Mouse (Mus musculus) liver, embryonic 12.5 days (tissue): Measurements from ENCODE around the gene Ap1g2. TPM values are rescaled to one million over a fixed set of nuclear protein-coding genes. Genes with fewer than 3 reads are reported as not detected.

Experiments used
- ATAC-seq: fragments of 200-750 bp; cut with Nextera tagmentation; 2 replicates; pipeline ENCODE4 v1.8.0; 2017; ENCODE audit warnings: moderate number of reproducible peaks, mild to moderate bottlenecking, moderate library complexity
- H3K27ac ChIP-seq: fragments of 300-500 bp; sonication (generic); 2 replicates; pipeline ENCODE4 v1.5.1; 2016; ENCODE audit warnings: mild to moderate bottlenecking
- H3K27me3 ChIP-seq: fragments of 300-500 bp; sonication (generic); replicated peaks from 2 replicates; pipeline ENCODE4 v1.6.1; 2016; ENCODE audit warnings: mild to moderate bottlenecking, moderate library complexity
- H3K36me3 ChIP-seq: fragments of 300-500 bp; sonication (generic); 2 replicates; pipeline ENCODE4 v1.6.1; 2016; ENCODE audit warnings: mild to moderate bottlenecking, moderate library complexity
- H3K4me1 ChIP-seq: fragments of 300-500 bp; sonication (generic); 2 replicates; pipeline ENCODE4 v1.6.1; 2016
- H3K4me2 ChIP-seq: fragments of 300-500 bp; sonication (generic); 2 replicates; pipeline ENCODE4 v1.6.1; 2016; ENCODE audit warnings: mild to moderate bottlenecking, moderate library complexity
- H3K4me3 ChIP-seq: fragments of 300-500 bp; sonication (generic); 2 replicates; pipeline ENCODE4 v1.5.1; 2016; ENCODE audit warnings: mild to moderate bottlenecking, moderate library complexity
- H3K9ac ChIP-seq: fragments of 300-500 bp; sonication (generic); 2 replicates; pipeline ENCODE4 v1.6.1; 2016; ENCODE audit warnings: mild to moderate bottlenecking, moderate library complexity
- H3K9me3 ChIP-seq: fragments of 300-500 bp; sonication (generic); replicated peaks from 2 replicates; pipeline ENCODE4 v1.6.1; 2016; ENCODE audit warnings: mild to moderate bottlenecking, moderate library complexity
- WGBS: fragments of 180-500 bp; shearing (Covaris S2); methylation state at CpG from one replicate; pipeline ENCODE4 v1.1.7; 2016; ENCODE audit not compliant: insufficient replicate concordance; 5-methylcytosine and 5-hydroxymethylcytosine counted together
- polyA plus RNA-seq: library from polyadenylated mRNA; unstranded; fragments of >200 nt; fragmentation: Nextera tagmentation; extraction: Ambion mirVana; gene quantifications from 2 replicates; pipeline ENCODE4 v1.2.1, GENCODE M21; 2016

The Ap1g2 gene
- polyA plus RNA-seq: 34.0 and 34.5 TPM in 2 replicates

DNA sequence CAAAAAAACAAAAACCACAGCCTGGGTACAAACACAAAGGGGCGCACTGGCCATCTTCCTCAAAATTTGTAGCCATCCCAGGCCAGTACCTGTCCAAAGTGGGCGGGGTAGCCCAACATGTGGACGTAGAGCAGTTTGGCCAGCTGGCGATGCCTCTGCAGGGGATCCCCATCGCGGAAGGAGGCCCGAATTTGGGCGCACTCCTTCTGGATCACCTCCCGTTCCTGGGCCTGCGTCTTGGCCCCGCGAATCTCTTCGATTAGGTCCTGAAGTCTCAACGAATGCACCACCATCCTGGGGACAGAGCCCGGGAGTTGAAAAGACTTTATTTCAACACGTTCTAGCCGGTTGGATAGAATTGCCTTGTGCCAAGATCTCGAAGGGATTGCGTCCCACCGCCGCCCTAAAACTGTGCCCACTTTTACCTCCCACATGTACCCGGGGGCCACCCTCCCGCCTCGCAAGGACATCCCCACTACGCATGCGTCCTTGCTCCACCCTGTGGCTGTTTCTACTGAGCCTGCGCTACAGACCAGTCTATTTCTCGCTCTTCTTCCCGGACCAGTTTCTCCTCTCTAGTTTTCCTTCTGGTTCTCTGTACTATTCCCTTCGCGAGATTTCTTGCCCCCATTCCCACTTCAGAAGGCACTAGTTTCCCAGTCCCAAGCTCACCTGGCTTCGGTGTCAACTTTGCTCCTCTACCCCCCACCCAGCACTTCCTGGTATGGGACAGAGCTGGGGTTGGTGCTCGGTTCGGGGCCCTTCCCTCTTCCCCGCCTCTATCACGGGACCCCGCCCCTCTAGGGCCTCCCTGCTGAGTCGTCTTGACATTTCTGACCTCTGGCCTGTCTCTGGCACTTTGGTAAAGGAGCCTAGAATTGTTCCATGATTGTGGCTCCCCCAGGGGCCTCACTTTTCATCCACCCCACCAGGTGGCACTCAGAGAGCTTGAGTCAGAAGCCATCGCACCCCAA is at the start of gene Ap1g2:
TSS of gene Ap1g2 (minus strand) at position 758 of the 974 bp plus-strand sequence.
- Histone ChIP-seq H3K4me3 (peak within 1 kb of the TSS; percentile 61), H3K9ac (peak within 1 kb of the TSS; percentile 67), H3K9me3 (no peaks in the 10 kb centered on the region), H3K4me1 (peaks cover 32% of the 10 kb centered on the region), H3K27me3 (peaks cover 42% of the 10 kb centered on the region), H3K27ac (peak within 1 kb of the TSS; percentile 63), H3K4me2 (peak within 1 kb of the TSS; percentile 94), H3K36me3 (peaks cover 33% of the 10 kb centered on the region)
- ATAC-seq: peak; percentile 95
- WGBS: 1% methylated on average over 39 of the region's 39 CpGs

DNA sequence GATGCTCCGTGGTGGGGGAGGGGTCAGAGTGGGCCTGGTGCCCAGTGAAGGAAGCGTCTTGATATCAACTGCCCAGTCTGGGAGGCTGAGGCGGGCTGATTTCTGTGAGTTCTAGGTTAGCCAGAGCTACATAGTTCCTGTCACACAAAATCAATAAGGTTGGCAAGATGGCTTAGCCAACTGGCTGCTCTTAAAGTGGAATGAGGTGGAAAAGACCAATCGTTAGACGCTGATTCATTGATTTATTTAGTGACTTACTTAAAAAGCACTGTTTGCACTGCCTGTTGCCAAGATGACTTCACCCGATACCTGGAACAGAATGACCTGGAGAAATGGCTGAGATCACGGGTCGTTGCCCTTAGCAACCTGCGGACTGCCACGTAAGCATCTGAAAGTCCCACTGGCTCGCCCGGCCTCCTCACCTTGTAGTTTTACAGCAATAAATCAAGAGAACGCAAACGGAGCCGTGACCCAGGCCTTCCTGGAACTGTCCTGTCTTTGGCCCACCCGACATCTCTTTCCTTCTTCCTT is 46.6 kb upstream of the Ap1g2 start:
- Histone ChIP-seq H3K4me3 (no peak overlapping the region), H3K27ac (no peak overlapping the region), H3K4me1 (peaks cover 9% of the 10 kb centered on the region; the same call in 1 of the 2 replicates), H3K36me3 (no peaks in the 10 kb centered on the region), H3K27me3 (peaks cover 4% of the 10 kb centered on the region), H3K9ac (no peak overlapping the region), H3K9me3 (no peaks in the 10 kb centered on the region), H3K4me2 (no peak overlapping the region)
- ATAC-seq: no peak
- WGBS: 77% methylated on average over 16 of the region's 16 CpGs

DNA sequence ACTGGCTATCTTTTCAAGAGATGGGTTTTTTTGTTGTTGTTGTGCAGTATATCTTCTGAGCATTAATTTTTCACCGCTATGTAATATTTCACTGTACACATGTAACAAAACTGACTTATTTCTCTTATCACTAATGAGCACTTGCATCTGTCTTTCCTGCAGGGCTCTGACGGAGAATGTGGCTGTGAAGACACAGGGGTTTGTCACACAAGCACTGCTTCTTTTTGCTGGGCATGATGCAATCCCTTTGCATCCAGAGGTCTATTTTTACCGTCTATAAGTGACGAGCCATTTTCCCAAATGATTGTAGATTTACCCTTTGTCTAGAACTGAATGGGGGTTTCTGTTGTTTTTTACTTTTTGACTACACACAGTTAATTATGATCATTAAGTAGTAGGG is 45.8 kb upstream of the Ap1g2 start:
- Histone ChIP-seq H3K27me3 (no peaks in the 10 kb centered on the region; the same call in 1 of the 2 replicates), H3K9ac (no peak overlapping the region), H3K4me1 (peaks cover 14% of the 10 kb centered on the region), H3K4me3 (no peak overlapping the region), H3K9me3 (no peaks in the 10 kb centered on the region), H3K4me2 (no peak overlapping the region), H3K36me3 (no peaks in the 10 kb centered on the region), H3K27ac (no peak overlapping the region)
- WGBS: 44% methylated on average over 4 of the region's 4 CpGs
- ATAC-seq: no peak

DNA sequence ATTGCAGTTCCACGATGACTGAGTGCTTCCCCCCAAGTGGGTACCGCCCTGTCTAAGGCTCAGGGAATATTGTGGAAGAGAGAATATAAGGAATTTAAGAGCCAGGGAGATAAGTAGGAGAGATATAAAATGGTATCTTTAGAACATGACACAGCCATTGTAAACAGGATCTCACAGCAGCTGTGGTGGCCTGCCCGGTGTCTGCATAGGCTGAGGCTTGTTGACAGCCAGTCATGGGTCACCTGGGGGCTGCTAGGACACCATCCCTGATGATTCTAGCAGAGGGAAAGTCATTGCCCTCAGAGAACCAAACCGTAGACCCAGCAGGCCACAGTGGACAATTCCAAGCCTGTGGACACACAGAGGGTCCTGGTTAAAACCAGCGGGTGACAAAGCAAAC is 44.6 kb upstream of the Ap1g2 start:
- H3K4me2 ChIP-seq: no peak overlapping the region
- H3K36me3 ChIP-seq: no peaks in the 10 kb centered on the region
- no peak for ATAC-seq
- H3K27me3 ChIP-seq: no peaks in the 10 kb centered on the region; the same call in 1 of the 2 replicates
- WGBS: 69% methylated on average over 5 of the region's 5 CpGs
- no peak overlapping the region for H3K4me3 ChIP-seq
- no peak overlapping the region for H3K9ac ChIP-seq
- no peaks in the 10 kb centered on the region for H3K9me3 ChIP-seq
- peaks cover 22% of the 10 kb centered on the region for H3K4me1 ChIP-seq
- H3K27ac ChIP-seq: no peak overlapping the region

DNA sequence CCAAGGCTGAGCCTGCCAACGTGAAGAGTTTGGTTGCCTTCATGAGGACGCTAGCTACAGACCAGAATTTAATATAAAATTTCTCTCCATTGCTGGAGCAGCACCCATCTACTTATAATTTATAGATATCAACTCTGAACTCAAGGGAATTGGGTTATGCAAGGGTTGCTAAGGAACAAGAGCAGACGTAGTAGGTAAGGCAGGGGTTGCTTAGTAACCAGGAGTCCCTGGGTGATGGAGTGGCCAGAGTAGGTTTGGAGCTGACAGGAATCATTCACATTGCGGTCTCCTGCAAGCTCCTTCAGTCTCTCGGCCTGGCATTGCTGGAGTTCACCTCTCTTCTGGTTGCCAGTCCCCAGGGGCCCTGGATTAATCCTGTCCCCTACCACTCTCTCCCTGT is 42.6 kb upstream of the Ap1g2 start:
- WGBS: 73% methylated on average over 5 of the region's 5 CpGs
- Histone ChIP-seq H3K9me3 (no peaks in the 10 kb centered on the region), H3K9ac (no peak overlapping the region), H3K27me3 (no peaks in the 10 kb centered on the region; the same call in 1 of the 2 replicates), H3K27ac (no peak overlapping the region), H3K4me2 (no peak overlapping the region), H3K36me3 (no peaks in the 10 kb centered on the region), H3K4me3 (no peak overlapping the region), H3K4me1 (peaks cover 33% of the 10 kb centered on the region)
- no peak for ATAC-seq

DNA sequence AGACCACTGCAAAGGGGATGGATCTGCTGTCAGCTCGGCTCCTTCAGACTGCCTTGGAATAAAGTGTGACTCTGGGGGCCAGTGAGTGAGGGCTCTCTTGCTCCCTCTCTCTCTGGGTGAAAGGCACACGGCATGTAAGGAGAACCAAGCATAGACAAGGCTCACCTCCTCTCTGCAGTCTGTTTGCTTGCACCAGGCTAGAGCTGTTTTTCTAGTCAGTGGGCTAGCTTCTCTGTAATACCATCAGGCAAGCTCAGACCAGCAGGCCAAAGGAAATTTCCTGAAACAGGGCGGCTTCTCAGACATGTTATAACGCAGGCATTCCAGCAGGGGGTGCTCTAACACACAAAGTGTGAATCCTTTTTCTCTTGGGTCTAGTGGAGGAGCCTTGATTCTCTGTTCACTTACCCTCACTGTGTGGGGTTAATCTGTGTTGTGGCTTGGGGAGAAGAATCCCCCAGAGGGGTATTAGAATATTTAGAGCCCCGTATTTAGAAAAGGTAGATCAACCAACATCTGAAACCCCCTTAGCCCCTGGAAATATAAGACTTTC is 42.0 kb upstream of the Ap1g2 start:
- H3K9me3 ChIP-seq: no peaks in the 10 kb centered on the region
- 25% methylated on average over 5 of the region's 5 CpGs for WGBS
- ATAC-seq: no peak
- no peaks in the 10 kb centered on the region for H3K36me3 ChIP-seq
- no peak overlapping the region for H3K4me3 ChIP-seq
- no peak overlapping the region for H3K27ac ChIP-seq
- no peak overlapping the region for H3K4me2 ChIP-seq
- peaks cover 37% of the 10 kb centered on the region for H3K4me1 ChIP-seq
- no peaks in the 10 kb centered on the region; the same call in 1 of the 2 replicates for H3K27me3 ChIP-seq
- no peak overlapping the region for H3K9ac ChIP-seq

DNA sequence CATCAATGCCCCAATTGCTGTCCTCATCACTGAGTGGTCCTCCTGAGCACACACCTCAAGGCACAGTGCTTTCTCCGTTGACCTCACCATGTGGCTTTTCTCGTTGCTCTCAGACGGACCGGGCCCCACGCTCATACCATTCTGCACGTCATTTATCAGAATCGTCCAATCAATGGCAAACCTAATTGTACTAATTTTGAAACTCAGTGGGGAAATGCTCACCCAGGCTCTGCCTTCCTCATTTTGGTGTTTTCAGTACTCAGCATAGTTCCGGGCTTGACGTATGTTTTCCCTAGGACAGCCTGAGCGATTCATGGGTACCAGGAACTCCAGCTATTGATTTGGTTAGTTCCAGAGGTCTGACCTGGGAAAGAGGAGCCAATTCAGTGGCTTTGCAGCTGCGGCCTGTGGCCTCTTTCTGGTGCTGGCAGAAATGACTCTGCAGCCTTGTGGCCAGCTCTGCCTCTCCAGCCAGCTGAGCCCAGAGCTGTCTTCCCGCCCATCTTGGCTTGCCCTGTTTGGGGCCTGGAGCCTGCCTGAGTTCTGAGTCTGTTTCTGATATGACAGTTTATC is 40.5 kb upstream of the Ap1g2 start:
- Histone ChIP-seq H3K27me3 (no peaks in the 10 kb centered on the region; the same call in 1 of the 2 replicates), H3K9ac (no peak overlapping the region), H3K4me1 (peaks cover 37% of the 10 kb centered on the region), H3K4me3 (no peak overlapping the region), H3K36me3 (no peaks in the 10 kb centered on the region), H3K9me3 (no peaks in the 10 kb centered on the region), H3K27ac (no peak overlapping the region), H3K4me2 (no peak overlapping the region)
- no peak for ATAC-seq
- 63% methylated on average over 12 of the region's 12 CpGs for WGBS

DNA sequence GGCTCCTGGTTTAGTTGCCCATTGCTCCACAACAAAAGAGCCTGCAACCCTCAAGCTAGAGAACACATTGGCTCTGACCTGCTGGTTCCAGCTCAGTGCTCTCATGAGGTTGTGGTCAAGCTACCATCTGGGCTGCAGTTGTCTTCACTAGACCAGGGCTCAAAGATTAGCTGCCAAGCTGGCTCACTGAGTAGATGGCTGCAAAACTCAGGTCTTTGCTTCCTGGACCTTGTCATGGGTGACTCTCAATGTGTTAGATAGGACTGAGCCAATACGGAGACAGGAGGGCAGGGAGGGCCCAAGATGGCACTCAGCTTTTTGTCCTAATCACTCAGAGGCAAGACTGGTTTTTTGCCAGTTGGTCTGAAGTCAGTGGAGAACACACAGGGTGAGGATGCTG is 39.9 kb upstream of the Ap1g2 start:
- no peak overlapping the region for H3K4me2 ChIP-seq
- no peak overlapping the region for H3K27ac ChIP-seq
- no peaks in the 10 kb centered on the region for H3K9me3 ChIP-seq
- H3K4me3 ChIP-seq: no peak overlapping the region
- 65% methylated on average over 1 of the region's 1 CpGs for WGBS
- no peak for ATAC-seq
- no peak overlapping the region for H3K9ac ChIP-seq
- peaks cover 37% of the 10 kb centered on the region for H3K4me1 ChIP-seq
- H3K36me3 ChIP-seq: no peaks in the 10 kb centered on the region
- H3K27me3 ChIP-seq: no peaks in the 10 kb centered on the region; the same call in 1 of the 2 replicates

DNA sequence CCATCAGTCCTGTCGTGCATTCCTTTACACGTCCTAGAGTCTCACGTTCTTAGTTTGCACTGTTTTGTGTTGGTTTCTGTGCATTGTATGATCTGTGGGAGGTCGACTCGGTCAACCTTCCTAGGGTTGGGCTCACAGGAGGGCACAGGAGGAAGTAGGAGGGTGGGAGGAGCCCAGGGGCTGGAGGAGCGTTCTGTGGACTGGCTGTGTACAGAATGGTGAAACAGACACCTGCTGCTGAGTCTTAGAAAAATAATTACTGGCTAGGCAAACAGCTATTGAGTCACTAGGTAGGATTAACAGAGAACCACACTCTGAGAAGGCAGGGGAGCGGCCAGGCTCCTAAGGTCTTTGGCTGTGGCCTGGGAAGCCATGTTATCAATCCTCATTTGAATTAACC is 32.9 kb upstream of the Ap1g2 start:
- peaks cover 7% of the 10 kb centered on the region for H3K4me1 ChIP-seq
- no peaks in the 10 kb centered on the region for H3K9me3 ChIP-seq
- H3K36me3 ChIP-seq: no peaks in the 10 kb centered on the region
- WGBS: 43% methylated on average over 7 of the region's 7 CpGs
- no peak overlapping the region for H3K9ac ChIP-seq
- peaks cover 4% of the 10 kb centered on the region; the same call in 1 of the 2 replicates for H3K27me3 ChIP-seq
- H3K4me2 ChIP-seq: no peak overlapping the region
- no peak for ATAC-seq
- H3K4me3 ChIP-seq: no peak overlapping the region
- no peak overlapping the region for H3K27ac ChIP-seq

DNA sequence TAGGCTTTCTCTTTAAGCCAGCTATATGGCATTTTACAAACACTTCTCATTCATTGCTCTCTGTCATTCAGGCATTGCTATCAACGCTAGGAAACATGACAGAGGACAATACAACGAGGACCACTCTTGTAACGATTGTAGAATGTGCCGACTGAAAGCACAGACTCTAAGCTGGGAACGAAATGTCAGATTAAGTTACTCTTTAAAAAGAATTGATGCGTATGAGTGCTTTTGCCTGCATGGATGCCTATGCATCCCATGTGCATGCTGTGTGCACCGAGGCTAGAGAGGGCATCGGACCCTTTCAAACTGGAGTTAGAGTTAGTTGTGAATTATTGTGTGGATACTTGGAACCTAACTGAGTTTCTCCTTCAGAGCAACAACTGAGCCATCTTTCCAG is 29.3 kb upstream of the Ap1g2 start:
- no peaks in the 10 kb centered on the region for H3K9me3 ChIP-seq
- no peaks in the 10 kb centered on the region for H3K36me3 ChIP-seq
- no peaks in the 10 kb centered on the region for H3K4me1 ChIP-seq
- H3K9ac ChIP-seq: no peak overlapping the region
- no peak overlapping the region for H3K4me3 ChIP-seq
- 67% methylated on average over 8 of the region's 8 CpGs for WGBS
- peaks cover 8% of the 10 kb centered on the region for H3K27me3 ChIP-seq
- H3K27ac ChIP-seq: no peak overlapping the region
- no peak overlapping the region for H3K4me2 ChIP-seq
- ATAC-seq: no peak

DNA sequence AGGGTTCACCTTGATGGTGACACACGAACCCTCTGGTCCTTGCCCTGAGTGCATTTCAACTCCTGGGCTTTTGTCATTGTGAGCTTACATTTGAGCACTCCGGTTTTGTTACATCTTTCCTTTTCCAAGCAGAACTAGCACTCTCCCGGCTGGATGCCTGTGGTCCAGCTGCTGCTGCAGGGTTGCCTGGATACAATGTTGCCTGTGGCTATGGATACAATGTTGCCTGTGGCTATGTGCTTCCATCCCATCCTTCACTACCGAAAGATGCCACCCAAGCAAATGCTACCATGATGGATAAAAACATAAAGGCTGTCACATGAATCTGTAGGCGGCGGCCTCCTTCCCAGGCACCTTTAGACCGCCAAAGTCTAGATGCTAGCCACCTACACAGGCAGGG is 20.1 kb upstream of the Ap1g2 start:
- Histone ChIP-seq H3K27ac (no peak overlapping the region), H3K9ac (no peak overlapping the region), H3K4me3 (no peak overlapping the region), H3K4me1 (no peaks in the 10 kb centered on the region), H3K27me3 (peaks cover 30% of the 10 kb centered on the region), H3K4me2 (no peak overlapping the region), H3K36me3 (no peaks in the 10 kb centered on the region), H3K9me3 (no peaks in the 10 kb centered on the region)
- ATAC-seq: no peak
- 66% methylated on average over 7 of the region's 7 CpGs for WGBS

DNA sequence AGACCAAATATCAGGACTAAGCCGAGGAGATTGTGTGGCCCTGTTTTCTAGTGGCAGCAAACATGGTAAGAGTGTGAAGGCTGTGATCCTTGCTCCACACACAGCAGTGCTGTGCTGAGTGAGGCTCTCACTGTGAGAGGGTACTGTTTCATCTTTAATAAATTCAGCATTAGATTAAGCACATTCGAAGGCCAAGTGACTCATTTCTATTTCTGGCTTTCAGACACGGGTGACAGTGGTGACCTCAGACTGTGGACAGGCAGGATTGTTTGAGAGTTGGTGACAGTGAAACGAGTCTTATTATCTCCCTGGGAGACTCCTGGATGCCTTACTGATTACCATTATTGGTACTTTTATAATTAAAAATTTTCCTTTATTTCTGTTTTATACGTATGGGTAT is 19.3 kb upstream of the Ap1g2 start:
- Histone ChIP-seq H3K4me3 (no peak overlapping the region), H3K9me3 (no peaks in the 10 kb centered on the region), H3K4me2 (no peak overlapping the region), H3K27ac (no peak overlapping the region), H3K27me3 (peaks cover 30% of the 10 kb centered on the region), H3K4me1 (no peaks in the 10 kb centered on the region), H3K9ac (no peak overlapping the region), H3K36me3 (no peaks in the 10 kb centered on the region)
- ATAC-seq: no peak
- 60% methylated on average over 5 of the region's 5 CpGs for WGBS
